Comparison of ENCODE assay signal across 35 mouse cellular contexts in genomic region chr1:57323118-57323517, GRCm38 (mm10).
"Had no signal": no experiment of that assay in that cellular context is flagged by ENCODE, and none has a peak within 500 bp of the region (broad histone marks: within the 10 kb centered on the region; RNA-seq: fewer than 3 reads in every experiment).

No protein-coding gene starts in this region.

- ATAC-seq: hindbrain, embryonic 16.5 days; hindbrain, postnatal 0 days; inflammation-experienced regulatory T-cells, adult 6 months; intestine, embryonic 15.5 days; intestine, embryonic 16.5 days; intestine, postnatal 0 days had no signal

- H3K9me3 ChIP-seq: heart, embryonic 12.5 days; heart, embryonic 15.5 days; hindbrain, embryonic 13.5 days; hindbrain, embryonic 15.5 days; intestine, embryonic 15.5 days; kidney, embryonic 15.5 days had no signal

- H3K27me3 ChIP-seq: heart, embryonic 12.5 days; heart, embryonic 13.5 days; heart, embryonic 15.5 days; hindbrain, embryonic 12.5 days; hindbrain, embryonic 13.5 days; hindbrain, embryonic 15.5 days; intestine, embryonic 15.5 days; kidney, embryonic 15.5 days had no signal

- H3K4me1 ChIP-seq: heart, embryonic 10.5 days; heart, embryonic 12.5 days; heart, embryonic 13.5 days; heart, embryonic 15.5 days; hindbrain, embryonic 10.5 days; hindbrain, embryonic 12.5 days; hindbrain, embryonic 13.5 days; hindbrain, embryonic 15.5 days; intestine, embryonic 15.5 days; kidney, embryonic 15.5 days had no signal

- H3K4me2 ChIP-seq: heart, embryonic 11.5 days; heart, embryonic 12.5 days; heart, embryonic 13.5 days; heart, embryonic 15.5 days; hindbrain, embryonic 12.5 days; hindbrain, embryonic 13.5 days; hindbrain, embryonic 14.5 days; hindbrain, embryonic 15.5 days; intestine, embryonic 15.5 days; kidney, embryonic 15.5 days had no signal

- H3K4me3 ChIP-seq: heart, embryonic 10.5 days; heart, embryonic 12.5 days; heart, embryonic 13.5 days; heart, embryonic 15.5 days; hindbrain, embryonic 10.5 days; hindbrain, embryonic 12.5 days; hindbrain, embryonic 13.5 days; hindbrain, embryonic 15.5 days; intestine, embryonic 15.5 days; kidney, embryonic 15.5 days; layer of hippocampus, adult 2 months had no signal

- DNase-seq: heart, postnatal 10 days; heart, postnatal 14 days; heart, postnatal 36 days; heart, postnatal 4 days; kidney, adult 11 months; kidney, adult 18-20 months; kidney, adult 2 months; kidney, adult 8-10 months; kidney, adult 9 months; kidney, postnatal 10 days; kidney, postnatal 14 days; kidney, postnatal 25 days; kidney, postnatal 36 days; kidney, postnatal 4 days; layer of hippocampus, adult 9-11 months; layer of hippocampus, postnatal 36 days had no signal

- H3K27ac ChIP-seq: heart, embryonic 10.5 days; heart, embryonic 13.5 days; heart, embryonic 15.5 days; hindbrain, embryonic 10.5 days; hindbrain, embryonic 12.5 days; hindbrain, embryonic 13.5 days; hindbrain, embryonic 14.5 days; hindbrain, embryonic 15.5 days; hindbrain, postnatal 0 days; intestine, embryonic 15.5 days; kidney, embryonic 15.5 days; kidney, postnatal 0 days; layer of hippocampus, adult 2 months had no signal

- H3K36me3 ChIP-seq: heart, embryonic 10.5 days; heart, embryonic 12.5 days; heart, embryonic 13.5 days; heart, embryonic 15.5 days; hindbrain, embryonic 10.5 days; hindbrain, embryonic 12.5 days; hindbrain, embryonic 13.5 days; hindbrain, embryonic 15.5 days; intestine, embryonic 15.5 days; kidney, embryonic 15.5 days had no signal

- H3K9ac ChIP-seq: heart, embryonic 12.5 days; heart, embryonic 13.5 days; heart, embryonic 15.5 days; hindbrain, embryonic 12.5 days; hindbrain, embryonic 13.5 days; hindbrain, embryonic 14.5 days; hindbrain, embryonic 15.5 days; intestine, embryonic 15.5 days; kidney, embryonic 15.5 days had no signal
